Mouse (Mus musculus) heart, embryonic 12.5 days (tissue): ENCODE results near the gene Brd4. TPM values are rescaled to one million over a fixed set of nuclear protein-coding genes. Genes with fewer than 3 reads are reported as not detected.

Experiments used
- polyA plus RNA-seq: library from polyadenylated mRNA; unstranded; fragments of >200 nt; fragmentation: Nextera tagmentation; extraction: Ambion mirVana; gene quantifications from 2 replicates; pipeline ENCODE4 v1.2.1, GENCODE M21; 2016

The Brd4 gene
- polyA plus RNA-seq, 1 experiment from 2014 or later: 72.6 TPM

Other genes with a start within 250 kb of the Brd4 start
- 39.9 and 44.1 TPM in 2 replicates for gene Rrp1b, start 248.6 kb downstream of the Brd4 start, polyA plus RNA-seq
- 0.41 and 0.60 TPM in 2 replicates for gene Hsf2bp, start 248.4 kb downstream of the Brd4 start, polyA plus RNA-seq
- 8.0 and 10.6 TPM in 2 replicates for gene Notch3, start 117.9 kb downstream of the Brd4 start, polyA plus RNA-seq
- gene Ephx3, start 95.2 kb downstream of the Brd4 start, polyA plus RNA-seq: 0.09 TPM in 1 of 2 replicates, not detected in the other
- gene Akap8, start 36.5 kb upstream of the Brd4 start, polyA plus RNA-seq: 85.1 and 88.9 TPM in 2 replicates
- gene Akap8l, start 65.9 kb upstream of the Brd4 start, polyA plus RNA-seq: 79.4 and 84.6 TPM in 2 replicates
- 23.7 and 23.9 TPM in 2 replicates for gene Wiz, start 104.7 kb upstream of the Brd4 start, polyA plus RNA-seq
- 0.66 and 0.95 TPM in 2 replicates for gene Rasal3, start 118.9 kb upstream of the Brd4 start, polyA plus RNA-seq
- gene Pglyrp2, start 139.4 kb upstream of the Brd4 start, polyA plus RNA-seq: not detected in 2 replicates
- gene Cyp4f39, start 168.0 kb upstream of the Brd4 start, polyA plus RNA-seq: 0.26 and 0.42 TPM in 2 replicates
- gene Cyp4f17, start 221.3 kb upstream of the Brd4 start, polyA plus RNA-seq: 6.1 and 7.1 TPM in 2 replicates